Mouse (Mus musculus): ENCODE results near the gene 9230110F15Rik.
"Not testable (repeated sequence)": the region's sequence is repeated elsewhere in the genome, so short reads cannot be mapped to it uniquely, and the experiment has no call there.

The 9230110F15Rik gene

GRCm38 (mm10) chr9:35844050-35844449, at the start of gene 9230110F15Rik:
TSS of gene 9230110F15Rik (minus strand) at chr9:35844150.
- DNase-seq = no peak

GRCm38 (mm10) chr9:35893112-35893511, 49.2 kb upstream of the 9230110F15Rik start:
- not testable (repeated sequence) for DNase-seq

DNA sequence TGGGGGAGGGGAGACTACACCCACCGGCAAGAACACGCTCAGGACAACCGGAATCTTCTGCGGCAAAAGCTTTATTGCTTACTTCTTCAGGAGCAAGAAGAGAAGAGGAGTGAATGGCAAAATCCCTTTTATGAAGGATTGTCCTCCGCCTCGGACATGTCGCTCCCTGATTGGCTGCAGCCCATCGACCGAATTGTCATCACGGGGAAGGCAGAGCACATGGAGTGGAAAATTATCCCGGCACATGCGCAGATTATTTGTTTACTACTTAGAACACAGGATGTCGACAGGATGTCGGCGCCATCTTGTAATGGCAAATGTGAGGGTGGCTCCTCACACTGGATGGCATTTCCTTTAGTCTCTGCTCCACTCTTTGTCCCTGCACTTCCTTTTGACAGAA, 26.1 kb downstream of the 9230110F15Rik start:
- DNase-seq = not testable (repeated sequence)

GRCm38 (mm10) chr9:35798146-35798545, 45.8 kb downstream of the 9230110F15Rik start:
- no peak for DNase-seq

DNA sequence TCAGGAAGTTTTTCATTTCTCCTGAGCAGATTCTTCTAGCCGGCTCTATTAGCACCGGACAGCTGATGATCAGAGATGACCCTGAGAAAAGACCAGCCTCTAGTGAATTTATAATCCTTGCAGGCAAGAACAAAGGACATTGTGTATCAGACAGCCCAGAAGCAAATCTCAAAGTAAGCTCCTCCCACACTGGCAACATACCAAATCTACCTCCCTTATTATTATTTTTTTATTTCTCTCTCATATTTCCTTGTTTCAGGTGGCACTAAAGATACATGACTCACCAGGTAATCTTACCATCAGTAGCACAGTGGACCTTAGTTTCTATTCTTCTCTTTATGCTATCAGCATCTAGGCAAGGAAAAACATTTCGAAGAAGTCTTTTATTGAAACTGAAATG, 53.9 kb downstream of the 9230110F15Rik start, which contains the start of the genes Gm27235 and D730048I06Rik:
Gene Gm27235 (minus strand): TSS at position 101 of the 400 bp plus-strand sequence.
Gene D730048I06Rik (minus strand): TSS at position 112 of the 400 bp plus-strand sequence.
- no peak for DNase-seq

Measured in lung, postnatal 14 days (tissue).